Mouse (Mus musculus): ENCODE measurements at regions not wholly inside any gene's neighbourhood (a gene's known extent, or its start where the extent isn't known, plus 50 kb on each side); places are given as distances from the start of the nearest gene placed in this dataset.

DNA sequence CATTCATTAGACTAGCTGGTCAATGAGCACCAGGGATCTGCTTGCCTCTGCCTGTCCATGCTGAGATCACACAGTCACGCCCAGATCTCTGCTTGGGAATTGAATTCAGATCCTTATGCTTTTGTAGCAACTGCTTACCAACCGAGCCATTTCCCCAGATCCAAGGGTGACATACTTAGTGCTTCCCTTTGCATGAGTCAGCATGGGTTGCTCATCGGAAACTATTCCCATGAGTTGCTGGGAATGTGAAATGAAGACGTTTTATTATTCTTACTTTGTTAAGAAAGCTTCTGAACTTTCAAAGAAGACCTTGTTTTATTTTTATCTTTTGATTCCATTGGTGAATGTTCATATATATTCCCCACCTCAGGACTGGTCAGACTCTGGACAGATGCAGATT lies 82.3 kb upstream of the Far2 start:
- TF ChIP-seq CTCF (IDR thresholded peaks at IDR 0.05; ENCODE audit: control insufficient read depth, insufficient read depth, insufficient replicate concordance, low read depth, low read length) (no peak), POLR2A (IDR thresholded peaks at IDR 0.05; ENCODE audit: control insufficient read depth, low read depth, low read length) (no peak)
